Mouse (Mus musculus) intestine, embryonic 14.5 days (tissue): ENCODE data around the gene Hcn4. TPM values are rescaled to one million over a fixed set of nuclear protein-coding genes. Genes with fewer than 3 reads are reported as not detected.
A peak's percentile ranks its signal among the peaks of the same experiment; 100 is the strongest.

Experiments
- ATAC-seq: fragments of 200-750 bp; cut with Nextera tagmentation; replicated peaks from 2 replicates; pipeline ENCODE4 v1.8.0; 2017; ENCODE audit warnings: low read depth, moderate number of reproducible peaks, moderate TSS enrichment, moderate library complexity; ENCODE audit not compliant: low FRiP score, low TSS enrichment
- DNase-seq: peaks from one replicate; pipeline ENCODE4 v3.0.0-alpha.2; 2018; ENCODE audit warnings: low spot score
- H3K27ac ChIP-seq: fragments of 300-500 bp; sonication (generic); 2 replicates; pipeline ENCODE4 v1.5.1; 2014; ENCODE audit warnings: low read depth, mild to moderate bottlenecking, control low read depth
- H3K27me3 ChIP-seq: fragments of 300-500 bp; sonication (generic); replicated peaks from 2 replicates; pipeline ENCODE4 v1.6.1; 2014; ENCODE audit warnings: low read length, control low read depth; ENCODE audit not compliant: control insufficient read depth, insufficient read depth
- H3K36me3 ChIP-seq: fragments of 300-500 bp; sonication (generic); 2 replicates; pipeline ENCODE4 v1.6.1; 2014; ENCODE audit warnings: low read length, control low read depth; ENCODE audit not compliant: control insufficient read depth, insufficient read depth
- H3K4me1 ChIP-seq: fragments of 300-500 bp; sonication (generic); replicated peaks from 2 replicates; pipeline ENCODE4 v1.6.1; 2014; ENCODE audit warnings: low read length, control low read depth, mixed read lengths; ENCODE audit not compliant: control insufficient read depth, insufficient read depth
- H3K4me2 ChIP-seq: fragments of 300-500 bp; sonication (generic); 2 replicates; pipeline ENCODE4 v1.6.1; 2014; ENCODE audit warnings: low read length
- H3K4me3 ChIP-seq: fragments of 300-500 bp; sonication (generic); 2 replicates; pipeline ENCODE4 v1.5.1; 2014; ENCODE audit warnings: low read depth, low read length, control low read depth, mixed read lengths
- H3K9ac ChIP-seq: fragments of 300-500 bp; sonication (generic); 2 replicates; pipeline ENCODE4 v1.6.1; 2014; ENCODE audit warnings: mild to moderate bottlenecking, low read length
- H3K9me3 ChIP-seq: fragments of 300-500 bp; sonication (generic); 2 replicates; pipeline ENCODE4 v1.6.1; 2016; ENCODE audit warnings: low read length, control low read depth; ENCODE audit not compliant: control insufficient read depth
- WGBS: fragments of 180-500 bp; shearing (Covaris S2); extraction: QIAGEN DNeasy Blood & Tissue Kit; methylation state at CpG from one replicate; pipeline ENCODE4 v1.1.7; 2014; 5-methylcytosine and 5-hydroxymethylcytosine counted together
- polyA plus RNA-seq: library from polyadenylated mRNA; unstranded; fragments of >200 nt; fragmentation: Nextera tagmentation; extraction: Ambion mirVana; gene quantifications from 2 replicates; pipeline ENCODE4 v1.2.1, GENCODE M21; 2014

Hcn4 gene
- polyA plus RNA-seq, 1 experiment from 2014 or later, result 0.31 TPM

GRCm38 (mm10) chr9:58832939-58833338, 9.7 kb downstream of the Hcn4 start:
- Histone ChIP-seq H3K27me3 (no peaks in the 10 kb centered on the region), H3K4me1 (peaks cover 3% of the 10 kb centered on the region; the same call in 1 of the 2 replicates), H3K9me3 (no peaks in the 10 kb centered on the region), H3K36me3 (no peaks in the 10 kb centered on the region), H3K9ac (no peak overlapping the region), H3K4me3 (no peak overlapping the region), H3K4me2 (no peak overlapping the region), H3K27ac (no peak overlapping the region)
- ATAC-seq (peak; percentile 76; the same call in 1 of the 2 replicates), DNase-seq (peak; percentile 56)
- WGBS, result 47% methylated on average over 3 of the region's 3 CpGs

- Histone ChIP-seq H3K4me3 (no peak overlapping the region), H3K9me3 (no peaks in the 10 kb centered on the region), H3K4me2 (no peak overlapping the region), H3K9ac (no peak overlapping the region), H3K27ac (no peak overlapping the region), H3K4me1 (peaks cover 2% of the 10 kb centered on the region; the same call in 1 of the 2 replicates), H3K27me3 (no peaks in the 10 kb centered on the region), H3K36me3 (no peaks in the 10 kb centered on the region)
- no peak for DNase-seq
- no peak for ATAC-seq
- WGBS, result 65% methylated on average over 5 of the region's 5 CpGs
These were observed 14.0 kb downstream of the Hcn4 start for GRCm38 (mm10) chr9:58837174-58837573.

- no peak overlapping the region for H3K4me2 ChIP-seq
- no peaks in the 10 kb centered on the region for H3K27me3 ChIP-seq
- H3K4me1 ChIP-seq, result no peaks in the 10 kb centered on the region
- H3K36me3 ChIP-seq, result no peaks in the 10 kb centered on the region
- WGBS, result 83% methylated on average over 5 of the region's 5 CpGs
- no peaks in the 10 kb centered on the region for H3K9me3 ChIP-seq
- no peak overlapping the region for H3K4me3 ChIP-seq
- DNase-seq (no peak), ATAC-seq (no peak)
- no peak overlapping the region for H3K27ac ChIP-seq
- no peak overlapping the region for H3K9ac ChIP-seq
These were observed 15.3 kb downstream of the Hcn4 start for GRCm38 (mm10) chr9:58838504-58838903.

GRCm38 (mm10) chr9:58841655-58842054, 18.4 kb downstream of the Hcn4 start:
- ATAC-seq, result no peak
- DNase-seq, result peak; percentile 95
- Histone ChIP-seq H3K4me3 (no peak overlapping the region), H3K9me3 (no peaks in the 10 kb centered on the region), H3K9ac (no peak overlapping the region), H3K4me2 (no peak overlapping the region), H3K27ac (no peak overlapping the region), H3K36me3 (no peaks in the 10 kb centered on the region), H3K27me3 (no peaks in the 10 kb centered on the region), H3K4me1 (no peaks in the 10 kb centered on the region)
- 18% methylated on average over 6 of the region's 6 CpGs for WGBS

- WGBS, result 91% methylated on average over 3 of the region's 3 CpGs
- no peak for DNase-seq
- Histone ChIP-seq H3K9me3 (no peaks in the 10 kb centered on the region), H3K27me3 (no peaks in the 10 kb centered on the region), H3K4me3 (no peak overlapping the region), H3K36me3 (no peaks in the 10 kb centered on the region), H3K9ac (no peak overlapping the region), H3K4me1 (no peaks in the 10 kb centered on the region), H3K4me2 (no peak overlapping the region), H3K27ac (no peak overlapping the region)
- ATAC-seq, result no peak
These were observed 21.4 kb downstream of the Hcn4 start for GRCm38 (mm10) chr9:58844597-58844996.

- ATAC-seq (no peak), DNase-seq (no peak)
- Histone ChIP-seq H3K4me2 (no peak overlapping the region), H3K9ac (no peak overlapping the region), H3K4me1 (no peaks in the 10 kb centered on the region), H3K9me3 (no peaks in the 10 kb centered on the region), H3K36me3 (no peaks in the 10 kb centered on the region), H3K4me3 (no peak overlapping the region), H3K27me3 (no peaks in the 10 kb centered on the region), H3K27ac (no peak overlapping the region)
- 25% methylated on average over 3 of the region's 3 CpGs for WGBS
These were observed 23.8 kb downstream of the Hcn4 start for GRCm38 (mm10) chr9:58847008-58847407.

GRCm38 (mm10) chr9:58847676-58848075, 24.5 kb downstream of the Hcn4 start:
- ATAC-seq (no peak), DNase-seq (no peak)
- H3K36me3 ChIP-seq, result no peaks in the 10 kb centered on the region
- H3K9me3 ChIP-seq, result no peaks in the 10 kb centered on the region
- no peaks in the 10 kb centered on the region for H3K27me3 ChIP-seq
- no peaks in the 10 kb centered on the region for H3K4me1 ChIP-seq
- H3K27ac ChIP-seq, result no peak overlapping the region
- H3K4me2 ChIP-seq, result no peak overlapping the region
- H3K9ac ChIP-seq, result no peak overlapping the region
- no peak overlapping the region for H3K4me3 ChIP-seq
- WGBS, result 66% methylated on average over 7 of the region's 7 CpGs

- Histone ChIP-seq H3K4me2 (no peak overlapping the region), H3K27me3 (no peaks in the 10 kb centered on the region), H3K27ac (no peak overlapping the region), H3K36me3 (no peaks in the 10 kb centered on the region), H3K4me3 (no peak overlapping the region), H3K4me1 (no peaks in the 10 kb centered on the region), H3K9ac (no peak overlapping the region), H3K9me3 (no peaks in the 10 kb centered on the region)
- DNase-seq, result no peak
- 62% methylated on average over 13 of the region's 13 CpGs for WGBS
- no peak for ATAC-seq
These were observed 26.5 kb downstream of the Hcn4 start for GRCm38 (mm10) chr9:58849576-58850315.

- no peak overlapping the region for H3K4me2 ChIP-seq
- no peak overlapping the region for H3K9ac ChIP-seq
- no peak overlapping the region for H3K4me3 ChIP-seq
- 34% methylated on average over 3 of the region's 3 CpGs for WGBS
- no peak for ATAC-seq
- no peak for DNase-seq
- H3K36me3 ChIP-seq, result no peaks in the 10 kb centered on the region
- no peaks in the 10 kb centered on the region for H3K4me1 ChIP-seq
- no peaks in the 10 kb centered on the region for H3K27me3 ChIP-seq
- H3K27ac ChIP-seq, result no peak overlapping the region
- no peaks in the 10 kb centered on the region for H3K9me3 ChIP-seq
These were observed 31.7 kb downstream of the Hcn4 start for GRCm38 (mm10) chr9:58854931-58855330.
